Mouse (Mus musculus) midbrain, postnatal 0 days (tissue): ENCODE data around the gene Olfr196. TPM values are rescaled to one million over a fixed set of nuclear protein-coding genes. Genes with fewer than 3 reads are reported as not detected.
"Not testable (repeated sequence)": the region's sequence is repeated elsewhere in the genome, so short reads cannot be mapped to it uniquely, and the experiment has no call there.

Experiments
- ATAC-seq: fragments of 200-750 bp; cut with Nextera tagmentation; 2 replicates; pipeline ENCODE4 v1.8.0; 2017; ENCODE audit warnings: moderate number of reproducible peaks, mild to moderate bottlenecking, moderate TSS enrichment, moderate library complexity; ENCODE audit not compliant: low FRiP score
- DNase-seq: peaks from one replicate; pipeline ENCODE4 v3.0.0-alpha.2; 2015; ENCODE audit warnings: low spot score
- H3K27ac ChIP-seq: fragments of 300-500 bp; sonication (generic); 2 replicates; pipeline ENCODE4 v1.5.1; 2014; ENCODE audit warnings: low read depth, mild to moderate bottlenecking, low read length, mixed read lengths
- H3K27me3 ChIP-seq: fragments of 300-500 bp; sonication (generic); 2 replicates; pipeline ENCODE4 v1.6.1; 2014; ENCODE audit warnings: low read length, control low read depth, mixed read lengths; ENCODE audit not compliant: insufficient read depth
- H3K36me3 ChIP-seq: fragments of 300-500 bp; sonication (generic); 2 replicates; pipeline ENCODE4 v1.6.1; 2014; ENCODE audit warnings: low read length, control low read depth, mixed read lengths; ENCODE audit not compliant: insufficient read depth
- H3K4me1 ChIP-seq: fragments of 300-500 bp; sonication (generic); 2 replicates; pipeline ENCODE4 v1.6.1; 2014; ENCODE audit warnings: mild to moderate bottlenecking, control low read depth, antibody characterized with exemption, low read length, mixed read lengths; ENCODE audit not compliant: insufficient read depth
- H3K4me2 ChIP-seq: fragments of 300-500 bp; sonication (generic); 2 replicates; pipeline ENCODE4 v1.6.1; 2014; ENCODE audit warnings: low read depth, mild to moderate bottlenecking, low read length, mixed read lengths; ENCODE audit not compliant: poor library complexity, severe bottlenecking
- H3K4me3 ChIP-seq: fragments of 300-500 bp; sonication (generic); 2 replicates; pipeline ENCODE4 v1.5.1; 2014; ENCODE audit warnings: low read depth, mild to moderate bottlenecking, low read length, moderate library complexity
- H3K9ac ChIP-seq: fragments of 300-500 bp; sonication (generic); replicated peaks from 2 replicates; pipeline ENCODE4 v1.6.1; 2014; ENCODE audit warnings: mild to moderate bottlenecking, low read length, moderate library complexity, mixed read lengths; ENCODE audit not compliant: poor library complexity, severe bottlenecking
- H3K9me3 ChIP-seq: fragments of 300-500 bp; sonication (generic); 2 replicates; pipeline ENCODE4 v1.6.1; 2016; ENCODE audit warnings: low read length, control low read depth
- CTCF ChIP-seq: IDR thresholded peaks from 2 replicates; pipeline ENCODE4 v1.5.1; 2016; ENCODE audit warnings: antibody characterized with exemption, mild to moderate bottlenecking
- WGBS: fragments of 180-500 bp; shearing (Covaris S2); extraction: QIAGEN DNeasy Blood & Tissue Kit; methylation state at CpG from one replicate; pipeline ENCODE4 v1.1.7; 2014; 5-methylcytosine and 5-hydroxymethylcytosine counted together
- polyA plus RNA-seq: library from polyadenylated mRNA; unstranded; fragments of >200 nt; fragmentation: Nextera tagmentation; extraction: Ambion mirVana; gene quantifications from 2 replicates; pipeline ENCODE4 v1.2.1, GENCODE M21; 2015
- total RNA-seq: library from RNA; depleted of rRNA; stranded (reverse); fragments of >200 nt; gene quantifications from 2 replicates; pipeline ENCODE4 v1.2.3, GENCODE M21; 2014; rRNA removed

Olfr196 gene
- total RNA-seq: not detected in 2 replicates
- not detected in 2 replicates for polyA plus RNA-seq

DNA sequence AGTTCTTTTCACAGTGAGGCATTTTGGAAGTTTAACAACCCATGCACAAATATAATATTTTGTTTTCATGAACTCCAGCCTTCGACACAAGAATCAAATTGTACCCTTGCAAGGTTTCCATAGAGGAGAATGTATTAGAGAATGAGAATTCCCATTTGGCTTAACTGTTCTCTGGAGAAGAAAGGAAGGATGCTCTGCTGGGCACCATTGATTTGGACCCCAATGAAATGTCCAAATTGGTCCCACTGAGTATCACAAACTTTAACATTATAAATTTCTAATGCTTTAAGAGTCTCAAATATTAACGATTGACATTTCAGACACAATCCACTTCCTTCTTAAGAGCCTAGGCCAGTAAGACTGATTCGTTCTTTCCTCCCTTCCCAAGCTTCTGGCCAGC lies at the start of gene Olfr196:
TSS of gene Olfr196 (minus strand) at position 101 of the 400 bp plus-strand sequence.
- no peaks in the 10 kb centered on the region for H3K4me1 ChIP-seq
- H3K27me3 ChIP-seq: no peaks in the 10 kb centered on the region
- no peak within 1 kb of the TSS for H3K27ac ChIP-seq
- no peak within 1 kb of the TSS for H3K4me2 ChIP-seq
- DNase-seq (no peak), ATAC-seq (no peak)
- H3K4me3 ChIP-seq: no peak within 1 kb of the TSS
- H3K9ac ChIP-seq: no peak within 1 kb of the TSS
- H3K9me3 ChIP-seq: no peaks in the 10 kb centered on the region
- no peaks in the 10 kb centered on the region for H3K36me3 ChIP-seq
- TF ChIP-seq CTCF: no peak
- 70% methylated on average over 3 of the region's 3 CpGs for WGBS

DNA sequence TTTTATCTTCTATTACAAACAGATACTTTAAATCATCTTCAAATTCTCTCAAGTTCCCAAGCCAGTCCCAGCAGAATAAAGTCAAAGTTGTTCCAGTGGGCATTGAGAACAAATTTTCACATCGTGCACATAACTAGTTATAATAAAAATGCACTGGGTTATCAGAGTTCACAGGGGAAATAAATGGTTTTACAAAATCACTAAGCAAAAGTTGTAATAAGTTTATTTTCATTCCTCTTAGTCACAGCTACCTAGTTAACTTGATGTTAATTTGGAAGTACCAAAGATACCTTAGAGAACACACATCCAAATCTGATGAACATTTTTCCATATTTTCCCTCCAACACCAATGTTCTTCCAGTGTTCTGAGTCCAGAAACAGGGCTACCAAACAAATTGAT lies 49.4 kb upstream of the Olfr196 start, which contains the start of gene Olfr199:
TSS of gene Olfr199 (minus strand) at position 101 of the 400 bp plus-strand sequence.
- H3K9ac ChIP-seq, H3K4me2 ChIP-seq, ATAC-seq, H3K9me3 ChIP-seq, H3K4me1 ChIP-seq, H3K27ac ChIP-seq, H3K4me3 ChIP-seq, H3K27me3 ChIP-seq, H3K36me3 ChIP-seq, DNase-seq: not testable (repeated sequence)
- 82% methylated on average over 1 of the region's 1 CpGs for WGBS

DNA sequence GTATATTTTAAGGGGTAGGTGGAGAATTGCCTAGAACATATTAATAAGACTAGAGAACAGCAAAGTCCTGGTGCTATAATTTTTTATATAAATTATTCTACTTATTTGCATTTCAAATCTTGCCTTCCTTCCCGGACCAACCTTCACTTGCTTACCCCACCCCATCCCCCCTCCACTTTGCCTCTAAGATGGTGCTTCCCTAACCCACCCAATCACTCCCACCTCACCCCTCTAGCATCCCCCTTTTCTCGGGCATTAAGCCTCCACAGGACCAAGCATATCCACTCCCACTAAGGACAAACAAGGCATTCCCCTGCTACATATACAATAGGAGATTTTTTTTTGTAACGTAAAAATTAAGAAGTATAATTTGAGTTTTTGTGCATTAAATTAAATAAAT lies 47.6 kb upstream of the Olfr196 start:
- not testable (repeated sequence) for DNase-seq, H3K9ac ChIP-seq, H3K4me2 ChIP-seq, H3K36me3 ChIP-seq, H3K9me3 ChIP-seq, H3K4me1 ChIP-seq, H3K27me3 ChIP-seq, H3K27ac ChIP-seq, ATAC-seq, H3K4me3 ChIP-seq
- WGBS: 72% methylated on average over 3 of the region's 3 CpGs

DNA sequence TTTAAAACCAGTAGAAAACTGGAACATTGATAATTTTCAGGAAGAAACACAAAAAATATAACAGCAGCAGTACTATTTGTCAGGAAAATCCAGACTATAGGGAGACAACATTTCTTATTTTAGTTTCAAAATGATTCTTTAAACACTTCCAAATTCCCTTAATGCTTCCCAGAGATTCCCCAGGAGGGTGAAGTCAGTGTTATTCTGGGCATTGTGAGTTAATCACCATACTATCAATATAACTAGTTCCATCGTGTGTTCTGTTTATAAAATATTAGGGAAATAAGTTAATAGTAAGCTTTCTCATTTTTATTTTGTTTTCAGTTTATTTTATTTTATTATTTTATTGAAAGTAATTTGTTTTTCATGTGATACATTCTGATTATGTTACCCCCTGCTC lies 33.2 kb upstream of the Olfr196 start, which contains the start of gene Olfr198:
TSS of gene Olfr198 (minus strand) at position 101 of the 400 bp plus-strand sequence.
- H3K27ac ChIP-seq, H3K9me3 ChIP-seq, H3K9ac ChIP-seq, DNase-seq, H3K4me2 ChIP-seq, H3K4me3 ChIP-seq, ATAC-seq, H3K36me3 ChIP-seq, H3K4me1 ChIP-seq, H3K27me3 ChIP-seq: not testable (repeated sequence)
- 65% methylated on average over 1 of the region's 1 CpGs for WGBS

DNA sequence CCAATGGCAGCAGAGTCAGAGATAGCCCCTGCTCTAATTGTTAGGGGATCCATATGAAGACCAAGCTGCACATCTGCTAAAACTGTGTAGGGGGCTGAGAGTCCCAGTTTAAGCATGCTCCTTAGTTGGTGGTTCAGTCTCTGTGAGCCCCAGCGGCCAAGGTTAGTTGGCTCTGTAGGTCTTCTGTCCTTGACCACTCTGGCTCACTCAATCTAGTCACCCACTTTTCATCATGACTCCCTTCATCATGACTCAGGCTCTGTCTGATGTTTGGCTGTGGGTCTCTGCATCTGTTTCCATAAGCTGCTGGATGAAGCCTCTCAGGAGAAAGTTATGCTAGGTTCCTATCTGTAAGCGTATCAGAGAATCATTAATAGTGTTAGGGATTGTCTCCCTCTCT lies 18.3 kb downstream of the Olfr196 start:
- H3K27me3 ChIP-seq: no peaks in the 10 kb centered on the region
- H3K4me1 ChIP-seq: no peaks in the 10 kb centered on the region
- no peaks in the 10 kb centered on the region for H3K36me3 ChIP-seq
- no peak overlapping the region for H3K9ac ChIP-seq
- H3K9me3 ChIP-seq: no peaks in the 10 kb centered on the region
- TF ChIP-seq CTCF: no peak
- no peak for ATAC-seq
- no peak overlapping the region for H3K4me2 ChIP-seq
- no peak overlapping the region for H3K4me3 ChIP-seq
- H3K27ac ChIP-seq: no peak overlapping the region
- DNase-seq: no peak
- WGBS: 91% methylated on average over 2 of the region's 2 CpGs

DNA sequence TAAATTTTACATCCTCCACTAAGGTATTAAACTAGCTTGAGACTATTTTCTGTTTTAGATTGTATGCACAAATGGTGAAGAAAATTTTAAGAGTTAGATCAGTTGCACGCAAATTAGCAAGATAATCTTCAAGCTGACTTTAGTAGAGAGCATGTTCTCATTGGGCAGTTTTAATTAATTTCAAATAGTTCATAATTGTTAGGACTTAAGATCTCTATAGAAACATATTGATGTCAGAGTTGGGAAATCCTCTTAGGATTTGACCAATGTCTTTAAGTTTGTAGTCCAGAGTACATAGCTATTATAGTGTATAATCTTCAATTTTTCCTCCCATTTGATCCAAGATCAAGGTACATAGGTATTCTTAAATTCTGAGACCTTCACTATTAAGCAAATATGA lies 23.5 kb downstream of the Olfr196 start, which contains the start of gene Olfr195:
TSS of gene Olfr195 (plus strand) at position 301 of the 400 bp plus-strand sequence.
- ATAC-seq (no peak), DNase-seq (no peak)
- H3K9me3 ChIP-seq: no peaks in the 10 kb centered on the region
- WGBS: 81% methylated on average over 1 of the region's 1 CpGs
- H3K4me3 ChIP-seq: no peak within 1 kb of the TSS
- no peak within 1 kb of the TSS for H3K4me2 ChIP-seq
- H3K27me3 ChIP-seq: no peaks in the 10 kb centered on the region
- H3K27ac ChIP-seq: no peak within 1 kb of the TSS
- TF ChIP-seq CTCF: no peak
- H3K4me1 ChIP-seq: no peaks in the 10 kb centered on the region
- no peaks in the 10 kb centered on the region for H3K36me3 ChIP-seq
- H3K9ac ChIP-seq: no peak within 1 kb of the TSS
